Mouse (Mus musculus) stomach, postnatal 0 days (tissue): ENCODE data around the gene Psmg3. TPM values are rescaled to one million over a fixed set of nuclear protein-coding genes. Genes with fewer than 3 reads are reported as not detected.

Experiments
- ATAC-seq: fragments of 200-750 bp; cut with Nextera tagmentation; 2 replicates; pipeline ENCODE4 v1.8.0; 2017; ENCODE audit not compliant: low FRiP score, low TSS enrichment
- DNase-seq: peaks from one replicate; pipeline ENCODE4 v3.0.0-alpha.2; 2016; ENCODE audit warnings: low spot score
- H3K27ac ChIP-seq: fragments of 300-500 bp; sonication (generic); replicated peaks from 2 replicates; pipeline ENCODE4 v1.5.1; 2014; ENCODE audit warnings: mild to moderate bottlenecking, control low read depth
- H3K27me3 ChIP-seq: fragments of 300-500 bp; sonication (generic); 2 replicates; pipeline ENCODE4 v1.6.1; 2014; ENCODE audit warnings: low read length; ENCODE audit not compliant: control insufficient read depth, insufficient read depth
- H3K36me3 ChIP-seq: fragments of 300-500 bp; sonication (generic); 2 replicates; pipeline ENCODE4 v1.6.1; 2014; ENCODE audit warnings: low read length, mixed read lengths; ENCODE audit not compliant: control insufficient read depth, insufficient read depth
- H3K4me1 ChIP-seq: fragments of 300-500 bp; sonication (generic); replicated peaks from 2 replicates; pipeline ENCODE4 v1.6.1; 2014; ENCODE audit warnings: antibody characterized with exemption; ENCODE audit not compliant: control insufficient read depth, insufficient read depth
- H3K4me2 ChIP-seq: fragments of 300-500 bp; sonication (generic); replicated peaks from 2 replicates; pipeline ENCODE4 v1.6.1; 2014; ENCODE audit warnings: low read depth, mild to moderate bottlenecking, control low read depth, moderate library complexity
- H3K4me3 ChIP-seq: fragments of 300-500 bp; sonication (generic); 2 replicates; pipeline ENCODE4 v1.5.1; 2014; ENCODE audit warnings: low read depth, low read length, control low read depth
- H3K9ac ChIP-seq: fragments of 300-500 bp; sonication (generic); 2 replicates; pipeline ENCODE4 v1.6.1; 2014; ENCODE audit warnings: mild to moderate bottlenecking, low read length, control low read depth, mixed read lengths
- H3K9me3 ChIP-seq: fragments of 300-500 bp; sonication (generic); 2 replicates; pipeline ENCODE4 v1.6.1; 2016; ENCODE audit warnings: low read length; ENCODE audit not compliant: control insufficient read depth
- CTCF ChIP-seq: IDR thresholded peaks from 2 replicates; pipeline ENCODE4 v1.5.1; 2016; ENCODE audit warnings: antibody characterized with exemption, low read depth, mild to moderate bottlenecking, moderate library complexity
- EP300 ChIP-seq: optimal IDR thresholded peaks from 2 replicates; pipeline ENCODE3; 2016; ENCODE audit warnings: antibody characterized with exemption
- WGBS: fragments of 180-500 bp; shearing (Covaris S2); extraction: QIAGEN DNeasy Blood & Tissue Kit; methylation state at CpG from one replicate; pipeline ENCODE4 v1.1.7; 2014; 5-methylcytosine and 5-hydroxymethylcytosine counted together
- polyA plus RNA-seq: library from polyadenylated mRNA; unstranded; fragments of >200 nt; fragmentation: Nextera tagmentation; extraction: Ambion mirVana; gene quantifications from 2 replicates; pipeline ENCODE4 v1.2.1, GENCODE M21; 2015

Psmg3 gene
- polyA plus RNA-seq, 1 experiment from 2014 or later: 51.0 TPM

DNA sequence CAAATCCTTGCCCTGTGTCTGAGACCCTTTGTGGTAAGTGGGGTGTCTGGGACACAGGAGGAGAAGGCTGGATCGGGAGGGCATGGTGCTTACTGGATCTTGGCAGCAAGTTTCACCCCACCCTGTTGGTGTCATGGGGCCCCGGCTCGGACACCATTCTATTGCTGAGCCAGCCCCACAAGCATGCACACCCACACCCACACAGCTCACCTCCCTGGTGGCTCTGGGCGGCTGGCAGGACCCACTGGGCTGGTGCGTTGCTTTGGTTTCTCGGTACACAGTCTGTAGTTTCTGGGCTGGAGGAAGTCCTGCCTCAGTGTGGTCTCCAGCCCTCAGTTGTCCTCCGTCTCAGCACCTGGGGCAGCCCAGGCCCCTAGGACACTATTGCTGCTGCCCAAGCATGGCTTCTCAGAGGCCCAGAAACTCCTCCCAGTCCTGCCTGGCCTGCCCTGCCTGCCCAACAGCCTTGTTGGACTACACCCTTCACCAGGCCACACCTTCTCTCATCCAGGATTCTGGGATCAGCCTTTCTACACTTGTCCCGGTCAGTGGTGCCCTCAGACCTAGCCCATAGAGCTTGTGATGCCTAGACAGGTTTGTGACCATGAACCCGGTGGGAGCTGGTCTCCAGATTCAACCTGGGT lies 7.0 kb downstream of the Psmg3 start, which contains the start of gene Tmem184a:
Gene Tmem184a (minus strand): TSS at position 380 of the 644 bp plus-strand sequence.
- H3K4me1 ChIP-seq: no peaks in the 10 kb centered on the region
- 64% methylated on average over 9 of the region's 9 CpGs for WGBS
- H3K27ac ChIP-seq: peak within 1 kb of the TSS; percentile 86
- H3K9ac ChIP-seq: peak within 1 kb of the TSS; percentile 43
- DNase-seq (peak; percentile 73), ATAC-seq (peak; percentile 63)
- peak within 1 kb of the TSS; percentile 10; the same call in 1 of the 2 replicates for H3K4me3 ChIP-seq
- H3K4me2 ChIP-seq: peak within 1 kb of the TSS; percentile 32
- peaks cover 8% of the 10 kb centered on the region; the same call in 1 of the 2 replicates for H3K36me3 ChIP-seq
- no peaks in the 10 kb centered on the region for H3K9me3 ChIP-seq
- no peak for TF ChIP-seq EP300
- no peak for TF ChIP-seq CTCF
- no peaks in the 10 kb centered on the region for H3K27me3 ChIP-seq

DNA sequence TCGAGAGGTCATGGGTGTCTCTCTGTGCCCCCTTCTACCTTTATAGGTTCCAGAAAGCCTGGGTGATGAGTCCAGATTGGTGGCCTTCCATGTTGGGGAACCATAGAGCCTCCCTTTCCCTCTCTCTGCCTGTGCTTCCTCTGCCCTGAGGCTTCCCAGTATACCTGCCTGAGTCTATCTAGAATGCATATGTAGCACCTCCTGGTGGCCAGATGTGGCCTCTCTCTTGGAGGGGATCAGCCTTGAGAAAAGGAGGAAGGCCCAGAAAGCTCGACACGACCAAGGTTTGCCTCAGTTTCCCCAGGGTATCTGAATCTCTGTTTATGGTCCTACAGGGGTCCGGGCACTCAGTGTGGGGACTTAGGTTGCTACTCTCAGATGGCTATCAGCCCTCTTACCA lies 7.9 kb downstream of the Psmg3 start:
- no peaks in the 10 kb centered on the region for H3K9me3 ChIP-seq
- peak overlapping the region; percentile 86 for H3K27ac ChIP-seq
- H3K36me3 ChIP-seq: peaks cover 8% of the 10 kb centered on the region; the same call in 1 of the 2 replicates
- H3K27me3 ChIP-seq: no peaks in the 10 kb centered on the region
- DNase-seq (peak; percentile 81), ATAC-seq (peak; percentile 50; the same call in 1 of the 2 replicates)
- peak overlapping the region; percentile 43 for H3K9ac ChIP-seq
- WGBS: 42% methylated on average over 4 of the region's 4 CpGs
- peak overlapping the region; percentile 32 for H3K4me2 ChIP-seq
- H3K4me1 ChIP-seq: no peaks in the 10 kb centered on the region
- no peak for TF ChIP-seq EP300
- peak; percentile 81 for TF ChIP-seq CTCF
- no peak overlapping the region; the same call in 1 of the 2 replicates for H3K4me3 ChIP-seq

DNA sequence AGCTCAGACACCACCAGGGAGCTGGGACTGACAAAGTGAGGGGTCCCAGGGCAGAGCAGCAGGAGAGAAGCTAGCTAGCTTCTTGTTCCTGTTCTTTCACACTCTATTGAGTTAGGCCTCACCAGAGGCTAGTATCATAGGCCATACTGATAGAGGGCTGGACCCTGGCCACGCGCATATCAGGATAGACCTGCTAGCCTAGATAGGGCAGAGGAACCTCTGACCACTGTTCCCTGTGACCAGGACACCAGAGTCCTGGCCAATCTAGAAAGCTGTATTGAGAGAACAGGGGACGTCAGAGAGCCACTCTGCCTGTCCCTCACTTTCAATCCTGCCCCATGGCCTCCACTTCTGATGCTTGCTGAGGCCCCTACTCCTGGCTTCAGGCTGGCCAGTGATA lies 8.6 kb downstream of the Psmg3 start:
- 74% methylated on average over 3 of the region's 3 CpGs for WGBS
- H3K9ac ChIP-seq: no peak overlapping the region
- peaks cover 7% of the 10 kb centered on the region; the same call in 1 of the 2 replicates for H3K36me3 ChIP-seq
- no peak overlapping the region for H3K4me3 ChIP-seq
- H3K4me1 ChIP-seq: no peaks in the 10 kb centered on the region
- ATAC-seq: no peak
- TF ChIP-seq CTCF (no peak), EP300 (no peak)
- H3K27ac ChIP-seq: peak overlapping the region; percentile 35; the same call in 1 of the 2 replicates
- no peak for DNase-seq
- no peaks in the 10 kb centered on the region for H3K9me3 ChIP-seq
- H3K4me2 ChIP-seq: 0 out of 2 replicates have a peak overlapping the region, but pooled peaks have one; percentile 32
- no peaks in the 10 kb centered on the region for H3K27me3 ChIP-seq

DNA sequence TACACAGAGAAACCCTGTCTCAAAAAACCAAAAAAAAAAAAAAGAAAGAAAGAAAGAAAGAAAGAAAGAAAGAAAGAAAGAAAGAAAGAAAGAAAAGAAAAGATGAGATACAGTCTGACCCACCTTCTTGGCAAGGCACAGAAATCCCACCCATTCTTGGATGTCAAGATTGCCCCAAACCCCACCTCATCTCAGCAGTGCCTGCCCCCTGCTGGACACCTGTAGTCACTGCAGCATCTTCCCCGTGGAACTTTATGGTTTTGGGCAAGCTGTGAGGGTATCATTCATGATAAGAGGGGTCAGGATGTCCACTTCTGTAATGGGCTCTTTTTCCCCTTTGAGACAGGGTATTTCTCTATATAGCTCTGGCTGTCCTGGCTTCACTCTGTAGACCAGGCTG lies 9.4 kb downstream of the Psmg3 start:
- no peaks in the 10 kb centered on the region for H3K4me1 ChIP-seq
- no peaks in the 10 kb centered on the region for H3K27me3 ChIP-seq
- no peaks in the 10 kb centered on the region for H3K9me3 ChIP-seq
- no peak overlapping the region for H3K9ac ChIP-seq
- DNase-seq (peak; percentile 29), ATAC-seq (no peak)
- H3K36me3 ChIP-seq: 0 out of 2 replicates have a peak, but pooled peaks cover under 1% of the 10 kb centered on the region
- H3K4me3 ChIP-seq: no peak overlapping the region
- H3K27ac ChIP-seq: no peak overlapping the region
- no peak overlapping the region for H3K4me2 ChIP-seq
- 9% methylated on average over 1 of the region's 1 CpGs for WGBS
- TF ChIP-seq CTCF: peak; percentile 80
- no peak for TF ChIP-seq EP300

DNA sequence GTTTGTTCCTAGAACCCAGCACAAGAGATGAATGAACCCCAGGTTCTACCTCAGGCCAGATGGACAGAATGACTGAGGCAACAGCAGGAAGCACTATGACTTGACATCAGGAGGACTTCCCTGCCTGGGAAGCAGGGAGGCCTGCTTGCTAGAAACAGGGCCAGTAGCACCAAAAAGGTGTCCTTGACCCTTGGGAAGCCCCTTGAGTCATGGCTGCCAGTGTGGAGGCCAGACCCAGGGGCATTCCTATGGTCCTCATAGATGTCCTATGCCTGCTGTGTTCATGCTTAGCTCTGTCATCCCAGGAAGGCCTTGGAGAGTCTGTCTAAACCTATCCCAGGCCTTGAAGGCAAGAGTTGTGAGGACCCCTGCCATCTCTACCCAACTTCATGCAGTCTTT lies 10.2 kb downstream of the Psmg3 start:
- ATAC-seq (no peak), DNase-seq (no peak)
- Histone ChIP-seq H3K4me2 (no peak overlapping the region), H3K27me3 (no peaks in the 10 kb centered on the region), H3K9me3 (no peaks in the 10 kb centered on the region), H3K4me3 (no peak overlapping the region), H3K9ac (no peak overlapping the region), H3K4me1 (no peaks in the 10 kb centered on the region), H3K36me3 (no peaks in the 10 kb centered on the region), H3K27ac (no peak overlapping the region)
- TF ChIP-seq CTCF: no peak
- no peak for TF ChIP-seq EP300

DNA sequence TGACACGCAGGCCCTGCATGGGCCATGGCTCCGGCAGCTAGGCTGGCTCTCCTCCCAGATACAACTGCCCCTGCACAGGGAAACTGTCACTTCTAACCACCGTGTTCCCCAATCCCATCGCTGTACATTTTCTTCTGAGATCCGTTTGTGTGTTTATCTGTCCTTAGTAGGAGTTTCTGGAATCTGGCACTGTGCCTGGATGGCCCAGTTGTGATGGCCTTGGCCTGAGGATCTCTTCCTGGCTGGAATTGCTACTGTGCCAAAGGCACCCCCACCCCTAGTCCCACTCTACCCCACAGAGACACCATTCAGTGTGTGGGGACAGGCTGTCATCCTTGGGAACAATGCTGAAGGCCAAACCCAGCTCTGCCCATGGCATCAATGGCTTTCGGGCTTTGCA lies 10.7 kb downstream of the Psmg3 start:
- WGBS: 45% methylated on average over 6 of the region's 6 CpGs

More for the DNA sequence above, 10.7 kb downstream of the Psmg3 start:
- Histone ChIP-seq H3K4me1 (no peaks in the 10 kb centered on the region), H3K9me3 (no peaks in the 10 kb centered on the region), H3K4me3 (no peak overlapping the region), H3K27me3 (no peaks in the 10 kb centered on the region), H3K27ac (0 out of 2 replicates have a peak overlapping the region, but pooled peaks have one; percentile 30), H3K36me3 (no peaks in the 10 kb centered on the region), H3K4me2 (no peak overlapping the region), H3K9ac (no peak overlapping the region)
- DNase-seq: no peak
- TF ChIP-seq CTCF (no peak), EP300 (no peak)
- ATAC-seq: no peak
